In genomic region chr6:113065186-113065585, GRCm38 (mm10) we compare ENCODE assay signal across 29 mouse cellular contexts. TPM values are rescaled to one million over a fixed set of nuclear protein-coding genes. Genes with fewer than 3 reads are reported as not detected.
DNase-seq lines count a peak whose midpoint lies in the region; ATAC-seq and TF ChIP-seq lines count a peak whose summit lies in the region.
"Had no signal": no experiment of that assay in that cellular context is flagged by ENCODE, and none has a peak within 500 bp of the region (broad histone marks: within the 10 kb centered on the region; RNA-seq: fewer than 3 reads in every experiment).

No protein-coding gene starts in this region.

- intact Hi-C loops in heart, adult 2 months (cut with DNase I), result no loop called here

- H3K4me3 ChIP-seq in heart, adult 2 months, result no peak overlapping the region
- H3K4me3 ChIP-seq in heart, embryonic 10.5 days, result no peak overlapping the region
- H3K4me3 ChIP-seq in kidney, postnatal 0 days (replicated peaks; ENCODE audit: low read depth, low read length), result no peak overlapping the region
- no peak overlapping the region for H3K4me3 ChIP-seq in kidney, embryonic 16.5 days (ENCODE audit: low read length)
- no peak overlapping the region for H3K4me3 ChIP-seq in brown adipose tissue, adult 24 weeks (ENCODE audit: insufficient read depth, low read depth, low read length)
- H3K4me3 ChIP-seq: embryonic facial prominence, embryonic 10.5 days; embryonic facial prominence, embryonic 13.5 days; erythroblast, embryonic 14.5 days; forebrain, embryonic 12.5 days; forebrain, embryonic 15.5 days; hindbrain, embryonic 10.5 days; hindbrain, embryonic 13.5 days had no signal

- TF ChIP-seq POLR2A in heart, adult 2 months (IDR thresholded peaks at IDR 0.05; ENCODE audit: insufficient read depth, low read depth, low read length), result no peak

- no peak overlapping the region for H3K4me2 ChIP-seq in kidney, postnatal 0 days (ENCODE audit: low read length)
- no peak overlapping the region for H3K4me2 ChIP-seq in kidney, embryonic 16.5 days (replicated peaks; ENCODE audit: low read depth, low read length)
- H3K4me2 ChIP-seq: embryonic facial prominence, embryonic 13.5 days; forebrain, embryonic 12.5 days; forebrain, embryonic 15.5 days; heart, embryonic 11.5 days; hindbrain, embryonic 13.5 days had no signal

- no peak for TF ChIP-seq CTCF in heart, adult 2 months (IDR thresholded peaks at IDR 0.05)
- no peak for TF ChIP-seq CTCF in kidney, postnatal 0 days (IDR thresholded peaks at IDR 0.05; ENCODE audit: low read depth)

- H3K9ac ChIP-seq in heart, adult 2 months (ENCODE audit: low read depth, low read length), result no peak overlapping the region
- H3K9ac ChIP-seq in kidney, postnatal 0 days (ENCODE audit: low read depth, low read length), result no peak overlapping the region
- no peak overlapping the region for H3K9ac ChIP-seq in kidney, embryonic 16.5 days (replicated peaks; ENCODE audit: low read length)
- H3K9ac ChIP-seq: embryonic facial prominence, embryonic 13.5 days; forebrain, embryonic 12.5 days; forebrain, embryonic 15.5 days; hindbrain, embryonic 13.5 days had no signal

- H3K27me3 ChIP-seq in heart, adult 2 months (ENCODE audit: control insufficient read depth, insufficient read depth, low read length), result no peaks in the 10 kb centered on the region
- no peaks in the 10 kb centered on the region for H3K27me3 ChIP-seq in heart, embryonic 10.5 days (ENCODE audit: insufficient read depth, poor library complexity, severe bottlenecking)
- no peaks in the 10 kb centered on the region for H3K27me3 ChIP-seq in kidney, postnatal 0 days (ENCODE audit: insufficient read depth, low read length)
- H3K27me3 ChIP-seq in kidney, embryonic 16.5 days (ENCODE audit: insufficient read depth, low read length), result no peaks in the 10 kb centered on the region
- H3K27me3 ChIP-seq: CH12.LX; embryonic facial prominence, embryonic 13.5 days; forebrain, embryonic 12.5 days; forebrain, embryonic 15.5 days; hindbrain, embryonic 13.5 days; Patski had no signal

- H3K27ac ChIP-seq in heart, adult 2 months, result peak overlapping the region; percentile 51
- no peak overlapping the region for H3K27ac ChIP-seq in heart, embryonic 10.5 days
- H3K27ac ChIP-seq in kidney, postnatal 0 days, result no peak overlapping the region
- no peak overlapping the region for H3K27ac ChIP-seq in kidney, embryonic 16.5 days (ENCODE audit: low read length)
- peak overlapping the region; percentile 67 for H3K27ac ChIP-seq in brown adipose tissue, adult 24 weeks (replicated peaks; ENCODE audit: low read depth, low read length)
- H3K27ac ChIP-seq: embryonic facial prominence, embryonic 10.5 days; embryonic facial prominence, embryonic 13.5 days; forebrain, embryonic 12.5 days; forebrain, embryonic 15.5 days; hindbrain, embryonic 10.5 days; hindbrain, embryonic 13.5 days had no signal

- no peak for TF ChIP-seq EP300 in heart, adult 2 months (IDR thresholded peaks at IDR 0.05; ENCODE audit: insufficient read depth, low read depth, low read length)

- H3K9me3 ChIP-seq in heart, embryonic 10.5 days, result no peaks in the 10 kb centered on the region
- no peaks in the 10 kb centered on the region for H3K9me3 ChIP-seq in kidney, postnatal 0 days (replicated peaks; ENCODE audit: low read length)
- H3K9me3 ChIP-seq in kidney, embryonic 16.5 days (ENCODE audit: low read length), result no peaks in the 10 kb centered on the region
- H3K9me3 ChIP-seq: embryonic facial prominence, embryonic 10.5 days; embryonic facial prominence, embryonic 13.5 days; forebrain, embryonic 12.5 days; forebrain, embryonic 15.5 days; G1E; hindbrain, embryonic 10.5 days; hindbrain, embryonic 13.5 days had no signal

- H3K4me1 ChIP-seq in heart, adult 2 months (ENCODE audit: control insufficient read depth, insufficient read depth, low read length), result peaks cover 3% of the 10 kb centered on the region; the same call in 1 of the 2 replicates
- H3K4me1 ChIP-seq in heart, embryonic 10.5 days, result no peaks in the 10 kb centered on the region
- H3K4me1 ChIP-seq in kidney, postnatal 0 days (replicated peaks; ENCODE audit: insufficient read depth, low read length), result no peaks in the 10 kb centered on the region
- H3K4me1 ChIP-seq in kidney, embryonic 16.5 days (ENCODE audit: insufficient read depth, low read length), result no peaks in the 10 kb centered on the region
- peaks cover 11% of the 10 kb centered on the region for H3K4me1 ChIP-seq in brown adipose tissue, adult 24 weeks (ENCODE audit: control insufficient read depth, insufficient read depth, insufficient read length, low read length)
- H3K4me1 ChIP-seq: embryonic facial prominence, embryonic 10.5 days; hindbrain, embryonic 10.5 days; hindbrain, embryonic 13.5 days had no signal

- 72% methylated on average over 3 of the region's 3 CpGs for WGBS in heart, adult 2 months
- WGBS in heart, embryonic 10.5 days, result 87% methylated on average over 3 of the region's 3 CpGs
- 86% methylated on average over 3 of the region's 3 CpGs for WGBS in kidney, postnatal 0 days
- 94% methylated on average over 3 of the region's 3 CpGs for WGBS in kidney, embryonic 16.5 days

- 0 out of 2 replicates have a peak, but pooled peaks have one; percentile 43 for ATAC-seq in kidney, postnatal 0 days (replicated peaks; ENCODE audit: low FRiP score, low read depth)
- no peak for ATAC-seq in kidney, embryonic 16.5 days (ENCODE audit: low FRiP score, low TSS enrichment)
- ATAC-seq: forebrain, embryonic 15.5 days; hindbrain, embryonic 16.5 days; Patski had no signal

- no peak for DNase-seq in heart, adult 2 months
- DNase-seq in heart, embryonic 10.5 days (ENCODE audit: low spot score), result no peak
- peak; percentile 10 for DNase-seq in kidney, adult 11 months
- no peak for DNase-seq in kidney, postnatal 10 days
- no peak for DNase-seq in kidney, postnatal 0 days (ENCODE audit: low spot score)
- DNase-seq: adrenal gland, postnatal 10 days; adrenal gland, postnatal 36 days; B cell, adult 2 months; cerebellum, adult 11-12 months; cerebellum, adult 8-10 months; cerebellum, postnatal 10 days; cerebellum, postnatal 36 days; embryo, embryonic 11 days; gastrocnemius, postnatal 14 days; heart, postnatal 36 days had no signal

- peaks cover 1% of the 10 kb centered on the region for H3K79me2 ChIP-seq in heart, adult 2 months (replicated peaks; ENCODE audit: control insufficient read depth, insufficient read depth, low read length)

- H3K36me3 ChIP-seq in heart, adult 2 months (ENCODE audit: control insufficient read depth, insufficient read depth, low read length), result peaks cover 42% of the 10 kb centered on the region
- H3K36me3 ChIP-seq in heart, embryonic 10.5 days, result peaks cover 92% of the 10 kb centered on the region
- H3K36me3 ChIP-seq in kidney, postnatal 0 days (ENCODE audit: insufficient read depth, low read length), result peaks cover 65% of the 10 kb centered on the region
- H3K36me3 ChIP-seq in kidney, embryonic 16.5 days (ENCODE audit: insufficient read depth, low read length), result peaks cover 59% of the 10 kb centered on the region

RNA-seq across cellular contexts. Expression of gene Setd5, which starts 12.0 kb away (rescaled TPM):
- 10 to 100 TPM; 31.1 to 33.5 TPM for total RNA-seq in heart, adult 2 months (2021)
- polyA plus RNA-seq in heart, adult 2 months (2012; rRNA removed), result 14.6 and 21.3 TPM in 2 replicates
- 69.8 and 82.2 TPM in 2 replicates for polyA plus RNA-seq in heart, embryonic 10.5 days (2016; fragmentation: Nextera tagmentation; extraction: Ambion mirVana)
- polyA plus RNA-seq in kidney, postnatal 0 days (2015; fragmentation: Nextera tagmentation; extraction: Ambion mirVana), result 46.4 and 50.3 TPM in 2 replicates
- polyA plus RNA-seq in kidney, embryonic 16.5 days (2015; fragmentation: Nextera tagmentation; extraction: Ambion mirVana), result 67.5 and 77.1 TPM in 2 replicates
- 17.0 and 19.0 TPM in 2 replicates for polyA plus RNA-seq in brown adipose tissue, adult 24 weeks (2012; ENCODE audit: insufficient read depth, insufficient read length, missing spikeins)

RNA-seq across cellular contexts. Expression of gene Thumpd3, which starts 19.2 kb away (rescaled TPM):
- 10 to 100 TPM; 17.5 to 19.9 TPM for total RNA-seq in heart, adult 2 months (2021)
- 5.0 and 13.1 TPM in 2 replicates for polyA plus RNA-seq in heart, adult 2 months (2012; rRNA removed)
- 51.7 and 54.8 TPM in 2 replicates for polyA plus RNA-seq in heart, embryonic 10.5 days (2016; fragmentation: Nextera tagmentation; extraction: Ambion mirVana)
- 41.5 and 42.1 TPM in 2 replicates for polyA plus RNA-seq in kidney, postnatal 0 days (2015; fragmentation: Nextera tagmentation; extraction: Ambion mirVana)
- polyA plus RNA-seq in kidney, embryonic 16.5 days (2015; fragmentation: Nextera tagmentation; extraction: Ambion mirVana), result 50.9 and 55.1 TPM in 2 replicates
- 25.4 and 34.9 TPM in 2 replicates for polyA plus RNA-seq in brown adipose tissue, adult 24 weeks (2012; ENCODE audit: insufficient read depth, insufficient read length, missing spikeins)

Comparison
In these comparisons a context has a peak if more than half of its experiments do, and no peak if none do; other contexts are left out.
1. H3K27ac ChIP-seq: peak in heart, adult 2 months (single experiment) and brown adipose tissue, adult 24 weeks (single experiment); none in heart, embryonic 10.5 days (single experiment), kidney, postnatal 0 days (single experiment) and kidney, embryonic 16.5 days (single experiment).